Mouse (Mus musculus) hindbrain, embryonic 15.5 days (tissue): ENCODE data around the gene Plcl1. TPM values are rescaled to one million over a fixed set of nuclear protein-coding genes. Genes with fewer than 3 reads are reported as not detected.

Source experiments
- ATAC-seq: fragments of 200-750 bp; cut with Nextera tagmentation; 2 replicates; pipeline ENCODE4 v1.8.0; 2017; ENCODE audit warnings: low read depth, moderate number of reproducible peaks, moderate TSS enrichment; ENCODE audit not compliant: low FRiP score
- H3K27ac ChIP-seq: fragments of 300-500 bp; sonication (generic); replicated peaks from 2 replicates; pipeline ENCODE4 v1.5.1; 2015; ENCODE audit warnings: mild to moderate bottlenecking, inconsistent platforms
- H3K27me3 ChIP-seq: fragments of 300-500 bp; sonication (generic); 2 replicates; pipeline ENCODE4 v1.6.1; 2015; ENCODE audit warnings: control low read depth, inconsistent platforms
- H3K36me3 ChIP-seq: fragments of 300-500 bp; sonication (generic); 2 replicates; pipeline ENCODE4 v1.6.1; 2015; ENCODE audit warnings: control low read depth, inconsistent platforms
- H3K4me1 ChIP-seq: fragments of 300-500 bp; sonication (generic); replicated peaks from 2 replicates; pipeline ENCODE4 v1.6.1; 2015; ENCODE audit warnings: control low read depth, inconsistent platforms
- H3K4me2 ChIP-seq: fragments of 300-500 bp; sonication (generic); 2 replicates; pipeline ENCODE4 v1.6.1; 2015; ENCODE audit warnings: moderate library complexity, mild to moderate bottlenecking, inconsistent platforms
- H3K4me3 ChIP-seq: fragments of 300-500 bp; sonication (generic); 2 replicates; pipeline ENCODE4 v1.5.1; 2015; ENCODE audit warnings: mild to moderate bottlenecking, inconsistent platforms
- H3K9ac ChIP-seq: fragments of 300-500 bp; sonication (generic); 2 replicates; pipeline ENCODE4 v1.6.1; 2015; ENCODE audit warnings: inconsistent platforms
- H3K9me3 ChIP-seq: fragments of 300-500 bp; sonication (generic); 2 replicates; pipeline ENCODE4 v1.6.1; 2016; ENCODE audit warnings: control low read depth, inconsistent platforms
- WGBS: fragments of 180-500 bp; shearing (Covaris S2); methylation state at CpG from one replicate; pipeline ENCODE4 v1.1.7; 2015; 5-methylcytosine and 5-hydroxymethylcytosine counted together
- polyA plus RNA-seq: library from polyadenylated mRNA; unstranded; fragments of >200 nt; fragmentation: Nextera tagmentation; extraction: Ambion mirVana; gene quantifications from 2 replicates; pipeline ENCODE4 v1.2.1, GENCODE M21; 2015

Gene Plcl1
- polyA plus RNA-seq, 1 experiment from 2014 or later: 4.5 TPM

- ATAC-seq: no peak
Measured at GRCm38 (mm10) chr1:55533823-55534222, 128.1 kb downstream of the Plcl1 start.

GRCm38 (mm10) chr1:55554405-55554804, 148.7 kb downstream of the Plcl1 start:
- Histone ChIP-seq H3K36me3 (no peaks in the 10 kb centered on the region), H3K27me3 (no peaks in the 10 kb centered on the region), H3K4me2 (no peak overlapping the region), H3K4me1 (no peaks in the 10 kb centered on the region), H3K9me3 (no peaks in the 10 kb centered on the region), H3K27ac (no peak overlapping the region), H3K9ac (no peak overlapping the region), H3K4me3 (no peak overlapping the region)
- 87% methylated on average over 3 of the region's 3 CpGs for WGBS
- no peak for ATAC-seq

More at GRCm38 (mm10) chr1:55533823-55534222, 128.1 kb downstream of the Plcl1 start:
- H3K36me3 ChIP-seq: no peaks in the 10 kb centered on the region
- H3K4me1 ChIP-seq: no peaks in the 10 kb centered on the region
- H3K9ac ChIP-seq: no peak overlapping the region
- H3K4me3 ChIP-seq: no peak overlapping the region
- WGBS: 84% methylated on average over 1 of the region's 1 CpGs
- no peak overlapping the region for H3K4me2 ChIP-seq
- H3K9me3 ChIP-seq: no peaks in the 10 kb centered on the region
- H3K27ac ChIP-seq: no peak overlapping the region
- no peaks in the 10 kb centered on the region for H3K27me3 ChIP-seq

GRCm38 (mm10) chr1:55557960-55558359, 152.2 kb downstream of the Plcl1 start:
- Histone ChIP-seq H3K27me3 (no peaks in the 10 kb centered on the region), H3K27ac (no peak overlapping the region), H3K9ac (no peak overlapping the region), H3K36me3 (no peaks in the 10 kb centered on the region), H3K9me3 (no peaks in the 10 kb centered on the region), H3K4me1 (no peaks in the 10 kb centered on the region), H3K4me2 (no peak overlapping the region), H3K4me3 (no peak overlapping the region)
- 86% methylated on average over 7 of the region's 7 CpGs for WGBS
- no peak for ATAC-seq

- 79% methylated on average over 1 of the region's 1 CpGs for WGBS
Measured at GRCm38 (mm10) chr1:55558409-55558808, 152.7 kb downstream of the Plcl1 start.

GRCm38 (mm10) chr1:55559998-55560397, 154.3 kb downstream of the Plcl1 start:
- ATAC-seq: no peak
- H3K4me1 ChIP-seq: no peaks in the 10 kb centered on the region

More at GRCm38 (mm10) chr1:55558409-55558808, 152.7 kb downstream of the Plcl1 start:
- no peak for ATAC-seq
- Histone ChIP-seq H3K27ac (no peak overlapping the region), H3K27me3 (no peaks in the 10 kb centered on the region), H3K36me3 (no peaks in the 10 kb centered on the region), H3K9ac (no peak overlapping the region), H3K4me2 (no peak overlapping the region), H3K9me3 (no peaks in the 10 kb centered on the region), H3K4me3 (no peak overlapping the region), H3K4me1 (no peaks in the 10 kb centered on the region)

GRCm38 (mm10) chr1:55565933-55566332, 160.2 kb downstream of the Plcl1 start:
- Histone ChIP-seq H3K27ac (no peak overlapping the region), H3K9ac (no peak overlapping the region), H3K36me3 (no peaks in the 10 kb centered on the region), H3K4me3 (no peak overlapping the region), H3K4me2 (no peak overlapping the region), H3K4me1 (no peaks in the 10 kb centered on the region), H3K27me3 (no peaks in the 10 kb centered on the region), H3K9me3 (no peaks in the 10 kb centered on the region)
- ATAC-seq: no peak
- 79% methylated on average over 6 of the region's 6 CpGs for WGBS

More at GRCm38 (mm10) chr1:55559998-55560397, 154.3 kb downstream of the Plcl1 start:
- Histone ChIP-seq H3K4me2 (no peak overlapping the region), H3K9ac (no peak overlapping the region), H3K4me3 (no peak overlapping the region), H3K36me3 (no peaks in the 10 kb centered on the region), H3K27ac (no peak overlapping the region), H3K27me3 (no peaks in the 10 kb centered on the region), H3K9me3 (no peaks in the 10 kb centered on the region)
- WGBS: 58% methylated on average over 9 of the region's 9 CpGs

- Histone ChIP-seq H3K27me3 (no peaks in the 10 kb centered on the region), H3K9me3 (no peaks in the 10 kb centered on the region), H3K27ac (0 out of 2 replicates have a peak overlapping the region, but pooled peaks have one; percentile 30), H3K36me3 (no peaks in the 10 kb centered on the region), H3K9ac (no peak overlapping the region), H3K4me2 (no peak overlapping the region), H3K4me1 (no peaks in the 10 kb centered on the region), H3K4me3 (no peak overlapping the region)
- WGBS: 51% methylated on average over 5 of the region's 5 CpGs
- ATAC-seq: no peak
Measured at GRCm38 (mm10) chr1:55567801-55568360, 162.2 kb downstream of the Plcl1 start.

GRCm38 (mm10) chr1:55570225-55570624, 164.5 kb downstream of the Plcl1 start:
- Histone ChIP-seq H3K9me3 (no peaks in the 10 kb centered on the region), H3K27ac (no peak overlapping the region), H3K4me2 (no peak overlapping the region), H3K4me3 (no peak overlapping the region), H3K4me1 (no peaks in the 10 kb centered on the region), H3K9ac (no peak overlapping the region), H3K27me3 (no peaks in the 10 kb centered on the region), H3K36me3 (no peaks in the 10 kb centered on the region)
- 81% methylated on average over 5 of the region's 5 CpGs for WGBS
- ATAC-seq: no peak

GRCm38 (mm10) chr1:55571399-55571798, 165.7 kb downstream of the Plcl1 start:
- Histone ChIP-seq H3K4me2 (no peak overlapping the region), H3K4me3 (no peak overlapping the region), H3K27ac (no peak overlapping the region), H3K27me3 (no peaks in the 10 kb centered on the region), H3K4me1 (0 out of 2 replicates have a peak, but pooled peaks cover 5% of the 10 kb centered on the region), H3K9ac (no peak overlapping the region), H3K36me3 (no peaks in the 10 kb centered on the region), H3K9me3 (no peaks in the 10 kb centered on the region)
- ATAC-seq: no peak
- WGBS: 80% methylated on average over 4 of the region's 4 CpGs

- no peak for ATAC-seq
Measured at GRCm38 (mm10) chr1:55572202-55572601, 166.5 kb downstream of the Plcl1 start.

GRCm38 (mm10) chr1:55572664-55573063, 166.9 kb downstream of the Plcl1 start:
- Histone ChIP-seq H3K9me3 (no peaks in the 10 kb centered on the region), H3K4me1 (0 out of 2 replicates have a peak, but pooled peaks cover 5% of the 10 kb centered on the region), H3K27ac (no peak overlapping the region), H3K9ac (no peak overlapping the region), H3K36me3 (no peaks in the 10 kb centered on the region), H3K27me3 (no peaks in the 10 kb centered on the region), H3K4me2 (no peak overlapping the region), H3K4me3 (no peak overlapping the region)
- 92% methylated on average over 3 of the region's 3 CpGs for WGBS
- no peak for ATAC-seq

More at GRCm38 (mm10) chr1:55572202-55572601, 166.5 kb downstream of the Plcl1 start:
- no peaks in the 10 kb centered on the region for H3K36me3 ChIP-seq
- no peaks in the 10 kb centered on the region for H3K27me3 ChIP-seq
- no peak overlapping the region for H3K27ac ChIP-seq
- H3K4me3 ChIP-seq: no peak overlapping the region
- no peak overlapping the region for H3K9ac ChIP-seq
- H3K4me2 ChIP-seq: no peak overlapping the region
- H3K9me3 ChIP-seq: no peaks in the 10 kb centered on the region
- H3K4me1 ChIP-seq: 0 out of 2 replicates have a peak, but pooled peaks cover 5% of the 10 kb centered on the region

GRCm38 (mm10) chr1:55575916-55576315, 170.2 kb downstream of the Plcl1 start:
- Histone ChIP-seq H3K4me2 (no peak overlapping the region), H3K4me1 (0 out of 2 replicates have a peak, but pooled peaks cover 5% of the 10 kb centered on the region), H3K4me3 (no peak overlapping the region), H3K27ac (no peak overlapping the region), H3K27me3 (no peaks in the 10 kb centered on the region), H3K9me3 (no peaks in the 10 kb centered on the region), H3K9ac (no peak overlapping the region), H3K36me3 (no peaks in the 10 kb centered on the region)
- WGBS: 42% methylated on average over 2 of the region's 2 CpGs
- ATAC-seq: no peak

GRCm38 (mm10) chr1:55581752-55582151, 176.0 kb downstream of the Plcl1 start:
- Histone ChIP-seq H3K27me3 (no peaks in the 10 kb centered on the region), H3K27ac (no peak overlapping the region), H3K4me3 (no peak overlapping the region), H3K9ac (no peak overlapping the region), H3K36me3 (no peaks in the 10 kb centered on the region), H3K4me2 (no peak overlapping the region), H3K9me3 (no peaks in the 10 kb centered on the region), H3K4me1 (no peaks in the 10 kb centered on the region)
- no peak for ATAC-seq
- 50% methylated on average over 2 of the region's 2 CpGs for WGBS
